Mouse (Mus musculus) right cerebral cortex, postnatal 25 days (tissue): ENCODE measurements at regions not wholly inside any gene's neighbourhood (a gene's known extent, or its start where the extent isn't known, plus 50 kb on each side); places are given as distances from the start of the nearest gene placed in this dataset.

Experiments
- DNase-seq: peaks from one replicate; pipeline ENCODE4 v3.0.0; 2022

DNA sequence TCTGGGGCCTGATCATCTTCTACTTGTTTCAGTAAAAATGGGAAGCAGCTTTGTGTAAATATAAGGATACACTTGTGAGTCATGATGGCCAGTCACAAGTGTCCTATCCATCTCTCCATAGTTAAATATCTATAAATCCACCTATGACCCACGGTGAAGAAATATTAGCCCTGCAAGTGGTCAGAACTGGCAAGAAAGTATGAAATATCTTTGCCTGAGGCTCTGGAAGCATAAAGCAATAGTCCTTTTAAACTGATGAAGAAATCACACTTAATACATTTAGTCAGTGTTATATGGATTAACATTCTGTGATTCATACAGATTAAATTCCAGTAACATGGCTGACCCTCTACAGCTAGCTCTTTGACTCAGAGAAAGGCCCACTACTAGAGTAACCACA lies 134.8 kb upstream of the Klf6 start:
- no peak for DNase-seq

DNA sequence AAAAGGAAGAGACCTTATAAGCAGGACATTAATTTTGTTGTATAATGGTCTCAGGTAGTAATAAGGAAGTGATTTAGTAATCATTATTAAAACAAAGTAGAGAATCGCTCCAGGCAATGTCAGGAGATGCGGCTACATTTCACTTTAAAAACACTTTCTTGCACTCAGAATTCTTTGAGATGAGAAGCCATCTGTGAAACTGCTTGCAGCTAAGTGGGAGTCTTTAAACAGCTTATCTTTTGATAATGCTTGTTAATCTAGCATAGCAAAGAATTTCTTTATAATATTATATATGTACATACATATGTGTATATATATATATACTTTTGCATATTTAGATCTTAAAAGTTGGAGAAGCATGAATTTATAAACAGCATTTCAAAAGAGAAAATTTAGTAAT lies 133.1 kb upstream of the Klf6 start:
- DNase-seq: no peak

DNA sequence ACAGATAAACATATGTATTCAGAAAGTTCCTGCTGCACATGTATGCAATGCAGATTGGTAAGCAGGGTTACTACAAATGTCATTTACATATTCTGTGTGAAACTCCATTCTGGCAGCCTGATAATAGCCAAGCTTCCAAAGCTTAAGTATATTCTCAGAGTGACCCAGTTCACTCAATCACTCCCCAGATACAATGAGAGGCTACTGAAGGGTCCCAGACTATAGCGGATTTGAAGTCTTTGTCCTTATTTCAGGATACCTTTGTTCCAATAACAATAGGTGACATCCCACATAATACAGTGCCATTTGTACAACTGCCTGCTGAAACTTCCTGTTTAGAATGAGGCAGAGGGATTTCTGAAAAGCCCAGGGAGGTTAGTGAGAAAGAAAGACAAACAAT lies 132.5 kb upstream of the Klf6 start:
- no peak for DNase-seq

DNA sequence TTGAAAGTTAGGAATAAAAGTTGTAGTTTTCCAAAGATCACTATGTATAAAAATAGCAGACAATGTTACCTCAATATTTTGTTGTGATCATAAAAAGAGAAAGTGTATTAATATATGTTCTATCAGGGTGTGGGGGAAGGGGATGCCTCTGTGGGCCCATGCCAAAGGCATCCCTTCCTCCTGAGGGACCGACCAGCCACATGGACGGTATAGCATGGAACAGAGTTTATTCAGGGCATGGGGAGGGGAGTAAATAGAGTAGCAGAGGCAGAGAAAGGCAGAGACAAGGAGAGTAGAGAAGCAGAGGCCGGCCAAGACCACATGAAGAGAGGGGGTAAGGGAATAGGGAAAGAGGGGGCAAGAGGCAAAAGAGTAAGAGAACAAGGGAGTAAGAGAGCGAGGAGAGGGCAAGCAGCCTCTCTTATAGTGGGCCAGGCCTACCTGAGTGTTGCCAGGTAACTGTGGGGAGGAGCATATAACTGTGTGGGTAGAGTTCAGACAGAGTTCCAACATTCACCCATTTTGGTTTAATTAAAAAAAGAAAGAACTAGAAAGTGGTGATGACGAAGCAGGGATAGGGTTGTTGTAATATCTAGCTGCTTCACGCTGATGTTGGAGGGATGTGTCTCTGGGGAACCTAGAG lies 131.7 kb upstream of the Klf6 start:
- no peak for DNase-seq

DNA sequence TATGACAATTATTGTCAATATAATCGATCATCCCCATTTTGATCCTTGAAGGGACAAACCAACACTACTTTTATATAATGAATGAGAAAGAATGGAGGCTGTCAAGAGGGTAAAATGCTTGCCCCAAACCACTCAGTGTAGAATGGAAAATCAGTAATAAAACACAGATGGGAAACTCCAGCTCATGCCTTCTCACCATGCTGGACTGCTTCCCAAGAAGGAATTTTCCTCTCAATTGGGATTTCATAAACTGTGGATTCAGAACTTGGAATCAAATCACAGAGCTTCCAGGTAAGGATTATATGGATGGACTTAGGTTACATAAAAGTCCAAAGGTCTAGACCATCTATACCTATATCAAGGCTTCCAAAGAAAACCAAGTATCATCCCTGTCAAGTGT lies 129.1 kb upstream of the Klf6 start:
- DNase-seq: no peak

DNA sequence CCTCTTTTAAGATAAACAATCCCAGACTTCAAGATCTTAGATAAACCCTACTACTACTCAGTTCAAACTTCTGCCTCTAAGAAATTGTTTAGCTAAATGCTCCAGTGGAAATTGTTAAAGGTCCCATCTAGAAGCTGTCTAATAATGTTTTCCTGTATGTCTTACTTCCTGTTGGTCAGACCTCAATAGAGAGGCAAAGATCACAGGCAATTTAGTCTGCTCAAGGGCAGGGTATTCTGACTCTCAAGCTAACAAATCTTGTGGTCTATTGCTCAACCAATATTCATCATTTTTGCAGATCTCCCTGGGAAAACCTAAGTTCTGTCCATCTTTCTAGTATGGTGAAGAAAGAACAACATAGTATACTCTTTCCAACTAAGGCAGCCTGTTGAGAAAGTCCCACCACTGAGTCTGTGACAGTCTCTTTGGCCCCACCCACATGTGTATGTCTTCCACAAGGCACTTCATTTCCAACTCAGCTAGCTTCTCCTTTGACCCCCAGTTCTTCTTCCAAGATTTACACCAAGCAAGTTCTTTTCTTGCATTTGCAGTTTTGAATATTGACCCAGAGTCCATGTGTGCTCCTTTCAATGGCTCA lies 126.2 kb upstream of the Klf6 start:
- DNase-seq: no peak

DNA sequence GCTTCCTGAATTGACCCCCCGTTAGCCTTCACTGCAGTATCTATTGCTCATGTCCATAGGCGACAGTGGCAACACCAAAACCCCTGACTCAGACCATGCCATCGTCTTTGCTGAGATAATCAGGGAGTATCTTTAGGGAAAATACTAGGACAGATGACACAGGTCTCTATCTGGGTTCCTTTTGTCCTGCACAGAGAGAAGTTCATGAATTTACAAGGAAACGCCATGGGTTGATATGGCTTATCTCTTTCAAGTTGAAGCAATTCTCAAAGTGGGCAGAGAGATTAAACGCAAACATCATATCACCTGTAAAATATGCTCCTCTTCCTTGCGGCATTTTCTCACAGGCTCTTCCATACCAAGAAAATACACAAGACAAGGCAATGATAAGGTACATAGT lies 124.8 kb upstream of the Klf6 start:
- DNase-seq: no peak

DNA sequence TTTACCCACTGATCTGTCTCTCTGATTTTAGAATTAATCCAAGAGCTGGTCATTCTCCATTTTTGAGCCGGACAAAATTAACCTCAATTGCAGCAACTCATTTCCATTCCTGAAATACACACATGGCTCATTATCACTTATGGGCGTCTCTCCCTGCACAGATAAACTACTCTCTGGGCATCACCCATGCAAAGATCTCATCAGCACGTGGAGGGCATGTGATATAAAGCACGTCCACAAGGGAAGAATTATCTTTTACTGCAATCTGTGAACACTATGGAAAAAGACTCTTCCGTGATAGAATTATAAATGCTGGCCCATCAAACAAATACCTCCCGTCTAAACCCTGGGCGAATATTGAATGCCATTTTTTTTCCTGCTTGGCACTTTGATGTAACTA lies 124.1 kb upstream of the Klf6 start:
- DNase-seq: no peak

DNA sequence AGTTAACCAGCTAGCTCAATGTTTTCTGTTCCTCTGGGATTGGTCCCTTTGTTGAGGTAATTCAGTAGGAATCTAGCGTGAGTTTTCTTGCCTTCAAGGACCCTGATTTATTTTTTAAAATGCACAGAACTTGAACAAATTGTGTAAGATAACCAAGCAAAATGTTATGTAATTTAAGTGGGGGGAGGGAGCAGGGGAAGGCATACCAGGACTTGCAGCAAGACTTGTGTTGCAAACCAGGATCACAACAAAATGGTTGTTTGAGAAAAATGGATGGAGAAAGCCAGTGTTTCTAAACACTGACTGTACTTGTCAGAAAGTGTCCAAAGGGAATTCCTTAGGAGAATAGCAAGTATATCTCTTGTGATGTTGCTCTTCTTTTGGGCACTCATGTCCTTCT lies 120.5 kb upstream of the Klf6 start:
- DNase-seq: no peak

DNA sequence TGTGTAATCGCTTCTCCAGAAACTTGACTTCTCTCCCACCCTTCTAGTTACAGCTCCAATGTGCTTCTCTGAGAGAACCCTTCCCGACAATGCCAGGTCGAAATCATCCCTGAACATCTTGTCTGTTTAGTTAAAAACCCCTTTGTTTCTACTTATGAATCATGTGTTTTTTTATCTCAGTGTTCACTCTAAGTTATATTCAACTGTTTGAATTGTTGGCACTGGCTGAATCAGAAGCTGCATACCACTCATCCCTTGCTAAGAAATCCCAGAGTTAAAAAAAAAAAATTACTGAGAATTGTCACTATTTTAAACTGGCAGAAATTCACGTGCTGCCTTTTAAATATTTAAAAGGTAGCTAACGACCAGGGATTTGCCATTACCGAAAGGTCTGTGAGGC lies 116.3 kb upstream of the Klf6 start:
- DNase-seq: no peak

DNA sequence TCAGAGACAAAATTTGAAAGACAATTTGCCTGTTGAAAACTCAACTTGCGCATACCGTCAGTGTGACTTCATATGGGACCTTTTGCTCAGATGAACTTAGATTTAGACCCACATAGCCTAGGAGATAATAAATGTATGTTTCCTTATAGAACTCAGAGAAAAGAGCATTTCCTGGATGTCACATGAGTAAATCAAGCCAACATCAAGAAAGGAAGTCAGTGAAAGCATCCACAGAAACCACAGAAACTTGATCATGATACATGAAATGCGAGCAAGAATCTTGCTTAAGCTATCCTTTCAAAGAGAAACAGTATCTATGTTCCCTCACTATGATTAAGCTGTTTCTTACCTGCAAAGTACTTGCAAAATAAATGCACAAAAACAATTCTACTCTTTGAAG lies 104.1 kb upstream of the Klf6 start:
- DNase-seq: no peak

DNA sequence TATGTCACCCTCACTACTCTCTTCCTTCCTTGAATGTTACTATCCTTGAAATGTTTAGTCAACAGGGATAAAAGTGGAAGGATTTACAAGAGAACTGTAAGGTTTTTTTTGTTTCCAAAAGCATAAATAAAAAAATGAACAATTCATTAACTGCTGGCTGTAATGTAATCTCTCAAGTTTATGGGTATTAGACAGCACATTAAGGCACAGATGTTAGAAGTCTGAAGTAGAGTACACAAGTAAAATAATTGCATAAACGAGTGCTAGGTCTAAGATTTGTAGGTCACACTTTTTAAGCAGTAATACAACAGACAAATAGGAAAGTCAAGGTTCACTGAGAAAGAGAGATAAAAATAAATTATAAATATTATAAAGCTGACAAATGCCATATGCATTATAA lies 103.3 kb upstream of the Klf6 start:
- no peak for DNase-seq

DNA sequence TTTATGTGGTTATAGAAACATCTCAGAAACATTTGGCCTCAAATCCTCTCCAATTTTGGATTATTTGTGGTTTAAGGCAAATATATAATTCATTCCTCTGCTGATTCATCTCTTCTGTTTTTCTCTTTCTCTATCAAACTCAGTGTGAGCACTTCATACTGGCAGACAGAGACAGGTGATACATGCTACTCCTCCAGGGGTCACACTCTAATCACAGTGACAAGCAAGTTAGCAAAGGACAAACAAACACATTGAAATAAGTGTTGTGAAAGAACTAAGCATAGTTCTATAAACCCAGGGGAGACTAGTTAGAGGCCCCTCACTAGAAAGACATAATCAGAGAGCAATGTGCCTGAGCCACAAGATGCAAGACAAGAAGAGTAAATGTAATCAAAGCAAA lies 101.3 kb upstream of the Klf6 start:
- no peak for DNase-seq

DNA sequence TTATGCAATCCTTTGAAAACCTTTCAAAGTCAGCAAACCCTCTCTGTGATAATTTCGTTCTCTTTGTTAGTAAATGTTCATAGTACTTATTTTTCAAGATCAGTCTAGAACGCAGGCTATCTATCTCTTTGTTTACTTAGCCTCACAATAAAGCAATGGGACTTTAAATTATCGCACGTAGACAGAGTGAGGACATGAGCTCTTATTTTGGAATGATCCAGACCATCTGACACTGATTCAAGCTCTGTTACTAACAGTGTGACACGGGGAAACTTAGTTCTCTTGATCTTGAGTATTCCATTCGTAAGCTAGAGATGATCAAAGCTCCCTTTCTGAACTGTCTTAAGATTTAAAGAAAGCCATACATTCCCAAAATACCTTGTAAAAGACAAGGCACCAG lies 94.9 kb upstream of the Klf6 start:
- DNase-seq: no peak

DNA sequence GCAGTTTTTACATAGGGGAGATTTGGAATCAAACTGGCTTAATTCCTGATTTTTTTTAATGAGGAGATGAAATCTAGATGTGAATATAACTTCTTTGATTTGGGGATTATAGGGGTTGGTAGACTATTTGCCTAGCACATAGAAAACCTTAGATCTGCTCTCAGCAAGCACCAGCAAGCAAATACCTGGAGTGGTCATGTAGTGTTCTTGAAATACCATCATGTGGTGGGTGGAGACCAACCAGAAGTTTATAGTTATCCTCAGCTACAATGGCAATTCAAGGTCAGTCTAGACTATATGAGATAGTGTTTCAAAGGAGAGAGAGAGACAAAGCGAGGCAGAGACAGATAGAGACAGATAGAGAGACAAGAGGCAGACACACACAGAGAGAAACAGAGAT lies 94.1 kb upstream of the Klf6 start:
- no peak for DNase-seq

DNA sequence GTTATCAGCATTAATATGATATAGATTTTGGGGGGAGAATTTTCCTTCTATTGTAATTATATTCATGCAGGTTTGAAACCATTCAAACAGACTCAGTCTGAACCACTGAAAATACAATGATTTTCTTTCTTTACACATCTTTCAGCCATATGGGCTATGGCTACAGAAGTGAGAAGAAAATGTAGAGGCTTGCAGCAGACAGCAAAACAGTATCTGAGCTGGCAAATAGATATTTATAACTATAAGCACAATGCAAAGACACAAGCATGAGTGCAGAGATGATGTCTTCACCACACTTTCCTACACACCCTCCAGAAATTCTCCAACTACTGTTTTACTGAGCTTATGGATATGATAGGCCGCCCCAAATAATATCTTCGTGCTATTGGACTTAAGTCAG lies 92.6 kb upstream of the Klf6 start:
- DNase-seq: no peak

DNA sequence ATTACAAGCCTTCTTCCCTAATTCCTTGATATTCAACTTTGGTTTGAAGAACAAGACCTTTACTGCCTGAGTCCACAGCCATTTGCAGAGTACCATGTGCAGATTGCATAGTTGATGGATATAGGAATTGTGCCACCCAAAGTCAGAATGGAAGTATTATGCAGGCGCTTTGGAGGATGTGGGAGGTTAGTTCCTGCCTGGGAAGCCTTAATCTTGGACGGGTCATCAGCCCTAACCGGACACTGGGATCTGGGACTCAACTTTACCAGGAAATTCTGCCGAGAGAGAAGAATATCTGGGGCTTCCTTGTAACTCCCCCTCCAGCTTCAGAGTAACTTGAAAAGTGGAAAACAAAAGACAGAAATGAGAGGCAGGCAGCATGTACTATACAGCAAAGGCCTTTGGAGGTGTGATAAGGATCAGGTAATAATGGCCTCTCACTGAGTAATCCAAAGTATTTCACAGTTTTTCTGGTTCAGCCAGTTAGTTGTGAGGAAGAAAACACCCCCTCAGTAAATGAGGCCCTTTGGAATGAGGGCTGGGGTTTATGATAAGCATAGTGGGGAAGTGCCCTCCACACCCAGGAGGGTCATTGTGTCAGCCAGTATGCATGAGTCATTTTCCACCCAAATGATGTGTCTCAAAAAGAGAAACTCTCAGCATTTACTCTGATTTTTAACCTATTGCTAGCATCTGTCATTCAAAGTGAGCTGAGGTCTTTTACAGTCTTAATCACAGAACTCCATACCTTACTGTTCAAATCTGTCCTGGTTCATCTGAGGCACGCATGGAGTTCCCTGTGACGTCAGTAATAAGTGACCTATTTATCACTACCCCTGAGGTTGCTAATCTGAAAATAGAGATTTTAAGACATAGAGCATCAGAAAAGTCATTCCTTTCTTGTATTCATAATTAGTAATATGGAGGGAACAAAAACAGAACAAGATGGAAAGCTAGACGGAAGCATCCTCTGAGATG lies 91.7 kb upstream of the Klf6 start:
- no peak for DNase-seq

DNA sequence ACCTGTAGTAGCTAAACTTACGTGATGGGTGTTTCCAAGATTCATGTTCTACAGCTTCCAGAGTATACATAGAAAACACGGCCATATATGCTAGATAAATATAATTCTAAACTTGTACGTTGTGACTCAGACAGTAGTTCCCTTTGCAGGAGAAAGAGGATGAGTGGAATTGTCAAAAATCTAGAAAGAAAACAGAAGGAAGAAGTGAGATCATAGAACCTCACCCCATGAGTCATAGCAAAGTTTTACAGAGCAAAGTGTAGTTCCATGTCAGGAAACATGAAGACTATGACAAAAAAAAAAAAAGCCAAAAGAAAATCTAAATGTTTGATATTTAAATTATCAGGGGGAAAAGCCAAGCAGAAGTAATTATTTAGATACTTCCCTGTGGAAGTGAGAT lies 87.5 kb upstream of the Klf6 start:
- no peak for DNase-seq

DNA sequence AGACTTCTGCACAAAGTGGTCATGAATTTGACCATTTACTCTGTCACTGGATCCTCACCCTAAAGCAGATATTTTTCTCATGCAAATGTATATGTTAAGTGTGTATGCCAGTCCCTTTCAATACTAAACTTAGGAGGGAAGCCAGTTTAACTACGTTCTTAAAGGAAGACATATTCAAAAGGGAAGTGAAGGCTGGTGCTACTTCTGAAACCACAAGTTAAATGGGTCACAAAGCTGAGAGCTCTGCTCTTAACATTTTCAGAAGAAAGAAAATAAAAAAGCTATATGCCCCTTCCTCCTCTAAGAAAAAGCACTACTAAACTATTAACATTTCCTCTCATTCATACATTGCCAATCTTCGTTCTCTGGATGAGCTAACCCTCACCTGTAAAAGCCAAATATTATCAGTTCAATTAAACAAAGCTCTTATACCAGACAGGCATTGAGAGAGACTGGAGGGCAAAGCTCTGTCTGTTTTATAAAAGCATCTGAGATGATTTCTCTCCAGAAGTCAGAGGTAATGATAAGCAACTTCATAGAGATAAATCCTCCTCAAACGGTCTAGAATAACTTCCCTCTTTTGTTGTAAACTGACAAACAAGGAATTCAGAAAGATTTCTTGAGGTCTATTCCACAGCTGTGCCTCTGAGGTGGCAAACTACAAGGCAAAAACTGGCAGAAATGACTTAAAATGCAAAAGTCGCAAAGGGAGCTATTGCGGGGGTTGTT lies 82.7 kb upstream of the Klf6 start:
- no peak for DNase-seq

DNA sequence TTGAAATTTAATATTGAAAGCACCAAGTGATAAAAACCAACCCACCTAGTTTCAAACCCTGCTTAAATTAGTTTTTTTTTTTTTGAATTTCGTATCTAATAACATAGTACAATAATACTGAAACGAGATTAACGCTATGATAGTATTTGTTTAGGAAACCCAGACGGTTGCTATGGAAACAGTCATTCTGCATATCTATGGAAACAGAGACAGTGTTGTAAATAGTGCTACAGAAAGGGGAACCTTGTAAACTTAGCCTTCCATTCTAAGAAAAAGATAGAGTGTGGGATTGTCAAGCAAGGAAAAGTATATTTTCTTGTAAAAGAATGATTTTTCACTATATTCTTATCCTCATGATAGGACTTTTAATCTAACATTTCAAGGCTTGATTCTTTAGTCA lies 81.9 kb upstream of the Klf6 start:
- DNase-seq: no peak

DNA sequence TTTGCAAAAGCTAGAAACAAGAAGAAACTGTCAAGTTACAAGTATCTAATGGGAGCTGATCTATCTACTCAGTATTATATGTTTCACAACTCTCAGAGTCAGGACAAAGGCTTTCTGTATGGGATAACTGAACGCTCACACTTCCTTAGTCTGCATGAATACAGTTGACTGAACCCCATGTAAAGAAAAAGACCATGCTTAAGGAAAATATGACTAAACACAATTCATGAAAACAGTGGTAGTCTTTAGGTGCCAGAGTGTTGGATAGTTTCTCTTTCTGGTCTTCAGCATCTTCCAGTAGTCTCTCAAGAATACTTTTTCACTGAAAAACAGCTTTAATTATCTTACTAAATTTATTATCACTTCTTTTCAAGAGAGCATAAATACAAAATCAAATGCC lies 78.7 kb upstream of the Klf6 start:
- no peak for DNase-seq

DNA sequence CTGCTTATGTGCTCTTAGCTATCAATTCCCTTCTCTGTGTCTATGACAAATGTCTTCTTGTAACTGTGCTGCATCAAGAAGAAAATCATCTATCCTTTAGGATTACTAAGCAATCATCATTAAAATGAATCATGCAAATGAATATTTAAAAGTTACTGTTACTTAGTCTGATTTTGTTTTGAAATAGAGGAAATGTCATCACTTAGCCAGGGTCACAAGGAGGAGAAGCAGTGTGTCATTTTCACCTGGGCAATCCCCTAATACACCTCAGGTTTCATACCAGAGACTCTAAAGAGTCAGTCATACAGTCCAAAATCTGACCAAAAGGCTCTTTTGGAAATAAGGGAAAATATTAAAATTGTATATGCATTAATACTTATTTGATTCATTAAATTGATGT lies 74.2 kb upstream of the Klf6 start:
- no peak for DNase-seq

DNA sequence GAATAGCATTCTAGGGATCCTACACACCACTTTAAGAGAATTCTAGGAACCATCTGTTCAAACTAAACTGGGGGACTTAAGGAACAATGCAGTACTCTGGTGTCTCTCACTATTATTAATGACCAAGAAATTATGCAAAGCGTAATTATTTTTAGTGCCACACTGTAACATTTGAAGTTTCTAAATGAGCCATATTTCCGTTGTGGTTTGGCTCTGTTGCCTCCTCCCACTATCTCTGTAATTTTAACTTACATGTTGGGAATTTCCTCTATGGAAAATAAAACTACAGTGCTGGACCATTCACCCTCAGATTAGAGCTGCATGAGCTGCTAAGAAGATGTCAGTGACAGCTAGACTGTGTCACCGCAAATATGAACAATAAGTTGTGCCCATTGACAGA lies 72.0 kb upstream of the Klf6 start:
- no peak for DNase-seq

DNA sequence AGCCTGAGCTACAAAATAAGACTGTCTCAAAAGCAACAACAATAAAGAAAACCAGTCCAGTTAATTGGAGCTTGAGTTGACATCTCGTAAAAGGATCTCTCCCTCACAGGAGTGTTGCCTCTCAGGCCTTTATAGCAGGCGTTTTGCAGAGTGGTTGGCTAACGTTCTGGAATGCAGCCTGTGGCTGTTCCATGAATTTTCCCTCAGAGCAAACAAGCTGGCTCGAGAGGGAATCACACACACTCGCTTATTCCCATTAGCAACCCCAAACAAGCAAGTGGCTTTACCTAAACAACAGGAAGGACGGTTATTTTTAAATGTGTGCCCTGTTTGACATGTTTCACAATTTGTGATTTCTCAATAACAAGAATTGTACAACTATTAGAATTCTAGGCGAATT lies 59.2 kb upstream of the Klf6 start:
- no peak for DNase-seq
